Mouse (Mus musculus) hindbrain, embryonic 14.5 days (tissue): ENCODE results near the gene Pla2g6. TPM values are rescaled to one million over a fixed set of nuclear protein-coding genes. Genes with fewer than 3 reads are reported as not detected.

ENCODE experiments used
- ATAC-seq: fragments of 200-750 bp; cut with Nextera tagmentation; 2 replicates; pipeline ENCODE4 v1.8.0; 2017; ENCODE audit warnings: moderate number of reproducible peaks, mild to moderate bottlenecking, moderate TSS enrichment, moderate library complexity; ENCODE audit not compliant: low FRiP score
- DNase-seq: peaks from one replicate; pipeline ENCODE4 v3.0.0-alpha.2; 2015; ENCODE audit warnings: low spot score
- H3K27ac ChIP-seq: fragments of 300-500 bp; sonication (generic); 2 replicates; pipeline ENCODE4 v1.5.1; 2014; ENCODE audit warnings: mild to moderate bottlenecking, moderate library complexity
- H3K27me3 ChIP-seq: fragments of 300-500 bp; sonication (generic); 2 replicates; pipeline ENCODE4 v1.6.1; 2014; ENCODE audit warnings: mild to moderate bottlenecking, low read length, mixed read lengths; ENCODE audit not compliant: control insufficient read depth, insufficient read depth
- H3K36me3 ChIP-seq: fragments of 300-500 bp; sonication (generic); replicated peaks from 2 replicates; pipeline ENCODE4 v1.6.1; 2014; ENCODE audit not compliant: control insufficient read depth, insufficient read depth
- H3K4me1 ChIP-seq: fragments of 300-500 bp; sonication (generic); replicated peaks from 2 replicates; pipeline ENCODE4 v1.6.1; 2014; ENCODE audit warnings: antibody characterized with exemption, low read length, mixed read lengths; ENCODE audit not compliant: control insufficient read depth, insufficient read depth
- H3K4me2 ChIP-seq: fragments of 300-500 bp; sonication (generic); replicated peaks from 2 replicates; pipeline ENCODE4 v1.6.1; 2014; ENCODE audit warnings: mild to moderate bottlenecking, moderate library complexity
- H3K4me3 ChIP-seq: fragments of 300-500 bp; sonication (generic); replicated peaks from 2 replicates; pipeline ENCODE4 v1.5.1; 2014; ENCODE audit warnings: mild to moderate bottlenecking, low read length
- H3K9ac ChIP-seq: fragments of 300-500 bp; sonication (generic); 2 replicates; pipeline ENCODE4 v1.6.1; 2014
- H3K9me3 ChIP-seq: fragments of 300-500 bp; sonication (generic); 2 replicates; pipeline ENCODE4 v1.6.1; 2016; ENCODE audit warnings: low read length; ENCODE audit not compliant: control insufficient read depth
- WGBS: fragments of 180-500 bp; shearing (Covaris S2); extraction: QIAGEN DNeasy Blood & Tissue Kit; methylation state at CpG from one replicate; pipeline ENCODE4 v1.1.7; 2014; 5-methylcytosine and 5-hydroxymethylcytosine counted together
- microRNA counts: library from miRNA; unstranded; fragments of <30 nt; microRNA quantifications from one replicate; lab custom pipeline; 2016
- microRNA-seq: library from miRNA; unstranded; fragments of <30 nt; microRNA quantifications from one replicate; pipeline ENCODE4, GENCODE M21; 2016
- polyA plus RNA-seq: library from polyadenylated mRNA; unstranded; fragments of >200 nt; fragmentation: Nextera tagmentation; extraction: Ambion mirVana; gene quantifications from 2 replicates; pipeline ENCODE4 v1.2.1, GENCODE M21; 2014

Pla2g6 gene
- polyA plus RNA-seq, 1 experiment from 2014 or later: 22.9 TPM

GRCm38 (mm10) chr15:79243234-79244042 is 84.8 kb downstream of the Pla2g6 start:
- H3K4me2 ChIP-seq: no peak overlapping the region
- no peaks in the 10 kb centered on the region for H3K27me3 ChIP-seq
- WGBS: 20% methylated on average over 10 of the region's 10 CpGs
- H3K4me1 ChIP-seq: no peaks in the 10 kb centered on the region
- no peak overlapping the region for H3K9ac ChIP-seq
- ATAC-seq (peak; percentile 95), DNase-seq (peak; percentile 96)
- H3K36me3 ChIP-seq: peaks cover 80% of the 10 kb centered on the region
- H3K9me3 ChIP-seq: no peaks in the 10 kb centered on the region
- peak overlapping the region; percentile 38; the same call in 1 of the 2 replicates for H3K27ac ChIP-seq
- H3K4me3 ChIP-seq: no peak overlapping the region

DNA sequence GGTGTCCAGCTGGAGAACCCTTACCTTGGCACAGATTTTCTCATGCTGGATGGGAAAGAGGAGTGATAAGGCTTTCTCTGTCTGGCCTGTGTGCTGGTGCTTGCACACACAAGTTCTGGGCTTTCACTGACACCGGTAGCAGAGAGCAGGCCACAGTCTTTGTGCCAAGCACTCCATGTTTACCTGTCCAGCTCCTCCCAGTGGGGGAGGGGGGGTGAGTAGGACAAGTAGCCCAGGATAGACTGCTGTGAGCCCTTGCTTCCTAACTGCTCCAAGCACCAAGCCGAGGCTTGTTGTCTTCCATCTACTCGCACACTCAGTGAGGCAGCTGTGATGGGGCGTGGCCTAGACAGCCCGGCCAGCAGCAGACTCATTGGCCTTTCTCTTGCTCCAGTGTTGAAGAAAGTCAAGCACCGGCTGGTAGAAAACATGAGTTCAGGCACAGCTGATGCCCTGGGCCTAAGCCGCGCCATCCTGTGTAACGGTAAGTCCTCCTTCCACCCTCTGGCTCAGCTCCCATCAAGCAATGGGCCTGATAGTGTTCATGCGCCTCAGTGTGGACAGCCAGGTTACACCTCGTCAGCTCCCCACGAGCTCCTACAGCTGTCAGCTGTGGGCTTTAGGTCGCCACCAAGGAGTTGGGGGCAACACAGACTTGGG is 85.5 kb downstream of the Pla2g6 start:
- H3K4me2 ChIP-seq: no peak overlapping the region
- no peaks in the 10 kb centered on the region for H3K27me3 ChIP-seq
- peaks cover 78% of the 10 kb centered on the region for H3K36me3 ChIP-seq
- no peak overlapping the region for H3K9ac ChIP-seq
- no peak overlapping the region for H3K27ac ChIP-seq
- 68% methylated on average over 13 of the region's 13 CpGs for WGBS
- DNase-seq (no peak), ATAC-seq (peak; percentile 8; the same call in 1 of the 2 replicates)
- no peaks in the 10 kb centered on the region for H3K4me1 ChIP-seq
- H3K9me3 ChIP-seq: no peaks in the 10 kb centered on the region
- H3K4me3 ChIP-seq: no peak overlapping the region

DNA sequence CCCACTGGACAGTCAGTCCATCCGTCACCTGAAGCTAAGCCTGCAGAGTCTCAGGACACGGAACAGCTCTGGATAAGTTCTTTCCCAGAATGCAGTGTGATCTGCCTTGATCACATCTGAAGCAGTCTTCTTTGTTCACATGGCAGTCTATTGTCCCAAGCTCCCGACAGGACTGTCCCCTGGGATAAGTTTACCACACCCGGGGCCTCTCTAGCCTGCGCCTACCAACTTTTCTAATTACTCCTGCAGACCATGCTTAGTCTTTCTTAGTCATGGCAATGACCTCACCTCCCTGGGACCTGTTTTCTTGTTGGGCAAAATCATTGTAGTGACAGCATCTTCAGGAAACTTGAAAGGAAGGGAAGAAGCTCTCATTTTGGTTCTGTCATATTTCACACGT is 90.2 kb downstream of the Pla2g6 start:
- Histone ChIP-seq H3K4me2 (no peak overlapping the region), H3K27ac (no peak overlapping the region), H3K4me3 (no peak overlapping the region), H3K27me3 (no peaks in the 10 kb centered on the region), H3K36me3 (peaks cover 76% of the 10 kb centered on the region), H3K9ac (no peak overlapping the region), H3K4me1 (no peaks in the 10 kb centered on the region), H3K9me3 (no peaks in the 10 kb centered on the region)
- ATAC-seq: no peak
- 70% methylated on average over 6 of the region's 6 CpGs for WGBS
- no peak for DNase-seq

MicroRNAs encoded within 50 kb of the gene (microRNA counts, 519-probe panel; counts per million panel counts)
- not detected for microRNA mmu-miR-1943 (lab: Ali Mortazavi, UCI)

Small RNA genes lying within 50 kb of the gene (microRNA-seq; reads per million reads assigned to microRNA genes)
- 2.3 reads per million, percentile 7 among the genes with 10 or more reads in this experiment for gene Mir1943

Other genes with a start within 250 kb of the Pla2g6 start
- gene Micall1, start 219.5 kb downstream of the Pla2g6 start, polyA plus RNA-seq: 12.9 and 14.3 TPM in 2 replicates
- gene Polr2f, start 187.4 kb downstream of the Pla2g6 start, polyA plus RNA-seq: 273 and 298 TPM in 2 replicates
- gene 1700088E04Rik, start 187.1 kb downstream of the Pla2g6 start, polyA plus RNA-seq: 18.3 and 19.1 TPM in 2 replicates
- gene Sox10, start 163.2 kb downstream of the Pla2g6 start, polyA plus RNA-seq: 8.9 and 10.3 TPM in 2 replicates
- gene Pick1, start 99.2 kb downstream of the Pla2g6 start, polyA plus RNA-seq: 45.8 and 48.2 TPM in 2 replicates
- 1.1 TPM in 2 replicates for gene Gm49486, start 99.0 kb downstream of the Pla2g6 start, polyA plus RNA-seq
- 0.90 and 1.2 TPM in 2 replicates for gene Slc16a8, start 73.6 kb downstream of the Pla2g6 start, polyA plus RNA-seq
- 2.3 and 2.6 TPM in 2 replicates for gene Baiap2l2, start 42.9 kb downstream of the Pla2g6 start, polyA plus RNA-seq
- 1.1 TPM in 2 replicates for gene Maff, start 18.2 kb upstream of the Pla2g6 start, polyA plus RNA-seq
- 39.9 and 40.0 TPM in 2 replicates for gene Tmem184b, start 75.2 kb upstream of the Pla2g6 start, polyA plus RNA-seq
- 184 and 213 TPM in 2 replicates for gene Csnk1e, start 127.2 kb upstream of the Pla2g6 start, polyA plus RNA-seq
- not detected in 2 replicates for gene Kcnj4, start 176.9 kb upstream of the Pla2g6 start, polyA plus RNA-seq
- gene Kdelr3, start 188.0 kb upstream of the Pla2g6 start, polyA plus RNA-seq: 8.1 and 10.1 TPM in 2 replicates
- 87.3 and 92.4 TPM in 2 replicates for gene Ddx17, start 218.4 kb upstream of the Pla2g6 start, polyA plus RNA-seq